Mouse (Mus musculus): ENCODE data around the gene Metap1d. TPM values are rescaled to one million over a fixed set of nuclear protein-coding genes. Genes with fewer than 3 reads are reported as not detected.

The Metap1d gene
- total and polyA plus RNA-seq, 3 experiments: 19.5 to 28.5 TPM; not detected in 1

GRCm38 (mm10) chr2:71474345-71474744, 21.3 kb downstream of the Metap1d start:
- H3K9me3 ChIP-seq (replicated peaks; ENCODE audit: insufficient read depth, low read length): no peaks in the 10 kb centered on the region
- H3K36me3 ChIP-seq (ENCODE audit: control insufficient read depth in 1 of 2, insufficient read depth in 2 of 2, low read length in 2 of 2): peaks cover 0 to 2% of the 10 kb centered on the region in 2 experiments; a peak in 3 of 4 replicates
- no peak for DNase-seq (ENCODE audit: low read depth, low spot score)
- H3K4me3 ChIP-seq (ENCODE audit: control insufficient read depth in 1 of 2, insufficient read depth in 1 of 2, low read depth in 2 of 2, low read length in 2 of 2): no peak overlapping the region
- peaks cover 2 to 3% of the 10 kb centered on the region in 2 experiments; a peak in 2 of 4 replicates for H3K4me1 ChIP-seq (ENCODE audit: control insufficient read depth in 1 of 2, insufficient read depth in 2 of 2, low read length in 2 of 2)
- H3K79me2 ChIP-seq (ENCODE audit: control insufficient read depth, insufficient read depth, low read length, poor library complexity): no peaks in the 10 kb centered on the region
- no peak for TF ChIP-seq E2F4 (IDR thresholded peaks at IDR 0.05; ENCODE audit: borderline replicate concordance, low read depth, low read length)
- no peak for TF ChIP-seq MYB (IDR thresholded peaks at IDR 0.05; ENCODE audit: low read depth, low read length)
- no peak for TF ChIP-seq UBTF (IDR thresholded peaks at IDR 0.05; ENCODE audit: borderline replicate concordance, insufficient read depth, low read depth, low read length)
- no peak for TF ChIP-seq BHLHE40 (IDR thresholded peaks at IDR 0.05; ENCODE audit: borderline replicate concordance, low read depth, low read length)
- TF ChIP-seq ELF1 (IDR thresholded peaks at IDR 0.05; ENCODE audit: low read depth, low read length): no peak
- TF ChIP-seq MYC (IDR thresholded peaks at IDR 0.05; ENCODE audit: low read depth, low read length): no peak
- TF ChIP-seq ETS1 (IDR thresholded peaks at IDR 0.05; ENCODE audit: low read depth, low read length): no peak
- no peak for TF ChIP-seq ZKSCAN1 (IDR thresholded peaks at IDR 0.05; ENCODE audit: low read depth, low read length)
- no peak for TF ChIP-seq RCOR1 (IDR thresholded peaks at IDR 0.05; ENCODE audit: low read depth, low read length)
- TF ChIP-seq HCFC1 (IDR thresholded peaks at IDR 0.05; ENCODE audit: low read depth, low read length): no peak
- TF ChIP-seq MAX (IDR thresholded peaks at IDR 0.05; ENCODE audit: low read length): no peak
- no peak for TF ChIP-seq CHD1 (IDR thresholded peaks at IDR 0.05; ENCODE audit: low read depth, low read length)
- no peak for TF ChIP-seq EP300 (IDR thresholded peaks at IDR 0.05; ENCODE audit: low read depth in 1 of 2, low read length in 2 of 2)
- TF ChIP-seq ZC3H11A (IDR thresholded peaks at IDR 0.05; ENCODE audit: low read depth, low read length): no peak
- no peak overlapping the region for H3K27ac ChIP-seq (ENCODE audit: control insufficient read depth, low read depth, low read length)
- no peak overlapping the region for H3K9ac ChIP-seq (ENCODE audit: control insufficient read depth, low read depth, low read length, poor library complexity, severe bottlenecking)
- no peaks in the 10 kb centered on the region for H3K27me3 ChIP-seq (ENCODE audit: control insufficient read depth in 1 of 2, insufficient read depth in 2 of 2, low read length in 2 of 2)

DNA sequence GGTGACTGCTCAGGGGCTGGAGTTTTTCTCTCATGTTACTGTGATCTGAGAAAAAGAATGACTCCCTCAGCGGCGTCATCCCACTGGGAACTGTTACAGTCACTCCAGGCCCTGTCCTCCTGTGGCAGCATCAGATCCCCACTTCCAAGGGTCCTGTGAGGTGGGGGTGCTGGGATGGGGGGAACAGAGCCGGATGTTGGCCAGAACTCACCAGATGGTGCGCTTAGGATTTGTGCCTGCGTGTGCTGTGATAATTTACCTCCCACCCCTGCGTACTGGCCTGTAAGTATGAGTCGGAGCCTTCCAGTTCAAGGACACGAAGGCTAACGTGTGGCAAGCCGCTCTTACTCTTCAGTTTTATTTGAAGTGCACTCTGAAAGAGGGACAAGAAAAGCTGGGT, 22.2 kb downstream of the Metap1d start:
- TF ChIP-seq POLR2AphosphoS5 (IDR thresholded peaks at IDR 0.05; ENCODE audit: borderline replicate concordance, low read depth, low read length) (no peak), MEF2A (IDR thresholded peaks at IDR 0.05; ENCODE audit: extremely low read depth, insufficient replicate concordance, low read depth, low read length, poor library complexity, severe bottlenecking) (no peak), MAZ (IDR thresholded peaks at IDR 0.05; ENCODE audit: low read depth, low read length) (no peak), BHLHE40 (IDR thresholded peaks at IDR 0.05; ENCODE audit: borderline replicate concordance, low read depth, low read length) (no peak), MYB (IDR thresholded peaks at IDR 0.05; ENCODE audit: low read depth, low read length) (no peak), MAFK (IDR thresholded peaks at IDR 0.05; ENCODE audit: borderline replicate concordance, low read depth, low read length) (no peak)
- H3K27me3 ChIP-seq (ENCODE audit: control insufficient read depth in 1 of 2, insufficient read depth in 2 of 2, low read length in 2 of 2): no peaks in the 10 kb centered on the region
- H3K27ac ChIP-seq (ENCODE audit: control insufficient read depth, low read depth, low read length): no peak overlapping the region
- no peak overlapping the region for H3K4me3 ChIP-seq (ENCODE audit: control insufficient read depth in 1 of 2, insufficient read depth in 1 of 2, low read depth in 2 of 2, low read length in 2 of 2)
- DNase-seq (ENCODE audit: low read depth, low spot score): no peak
- peaks cover 2 to 3% of the 10 kb centered on the region in 2 experiments; a peak in 2 of 4 replicates for H3K4me1 ChIP-seq (ENCODE audit: control insufficient read depth in 1 of 2, insufficient read depth in 2 of 2, low read length in 2 of 2)
- H3K79me2 ChIP-seq (ENCODE audit: control insufficient read depth, insufficient read depth, low read length, poor library complexity): no peaks in the 10 kb centered on the region
- H3K36me3 ChIP-seq (ENCODE audit: control insufficient read depth in 1 of 2, insufficient read depth in 2 of 2, low read length in 2 of 2): peaks cover 0 to 2% of the 10 kb centered on the region in 2 experiments; a peak in 2 of 4 replicates
- no peak overlapping the region for H3K9ac ChIP-seq (ENCODE audit: control insufficient read depth, low read depth, low read length, poor library complexity, severe bottlenecking)
- no peaks in the 10 kb centered on the region for H3K9me3 ChIP-seq (replicated peaks; ENCODE audit: insufficient read depth, low read length)

All from MEL (cell line).